Mouse (Mus musculus) ES-E14 (cell line): Measurements from ENCODE around the gene Sbno2.

Experiments
- CHD2 ChIP-seq: IDR thresholded peaks from 2 replicates; pipeline ENCODE4 v1.6.1; 2014; ENCODE audit warnings: mild to moderate bottlenecking, low read depth, low read length, inconsistent platforms
- MAFK ChIP-seq: IDR thresholded peaks from 2 replicates; pipeline ENCODE4 v1.6.1; 2014; ENCODE audit warnings: mild to moderate bottlenecking, low read depth, low read length, inconsistent platforms; ENCODE audit not compliant: insufficient read depth
- ZC3H11A ChIP-seq: IDR thresholded peaks from 2 replicates; pipeline ENCODE4 v1.6.1; 2012; ENCODE audit warnings: low read depth, mild to moderate bottlenecking, inconsistent platforms, low read length, borderline replicate concordance
- ZNF384 ChIP-seq: IDR thresholded peaks from 2 replicates; pipeline ENCODE4 v1.6.1; 2012; ENCODE audit warnings: low read depth, low read length, inconsistent platforms

DNA sequence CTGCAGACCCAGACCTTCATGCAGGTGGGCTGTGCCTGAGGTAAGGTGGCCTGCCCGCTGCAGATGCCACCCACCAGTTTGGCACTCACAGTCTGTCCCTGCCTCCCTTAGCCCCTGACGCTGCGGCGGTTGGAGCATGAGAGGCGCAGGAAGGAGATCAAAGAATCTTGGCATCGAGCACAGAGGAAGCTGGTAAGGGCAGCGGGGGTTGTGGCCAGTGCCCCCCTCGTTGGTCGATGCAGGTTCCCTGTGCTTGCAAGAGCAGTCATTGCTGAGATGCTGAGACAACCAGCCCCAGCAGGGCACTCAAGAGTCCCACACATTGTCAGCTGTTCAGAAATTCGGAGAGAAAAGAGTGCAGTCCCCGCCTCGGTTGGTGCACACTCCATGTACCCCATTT is 83.2 kb downstream of the Sbno2 start:
- TF ChIP-seq CHD2 (no peak), MAFK (no peak), ZC3H11A (no peak), ZNF384 (no peak)
